Mouse (Mus musculus) liver, postnatal 0 days (tissue): Measurements from ENCODE around the gene Rab11fip5.

Source experiments
- CTCF ChIP-seq: sonication (generic); IDR thresholded peaks from 2 replicates; pipeline ENCODE4 v1.5.1; 2016; ENCODE audit warnings: antibody characterized with exemption, low read depth
- EP300 ChIP-seq: IDR thresholded peaks from 2 replicates; pipeline ENCODE4 v1.6.1; 2016; ENCODE audit warnings: antibody characterized with exemption, low read depth, mild to moderate bottlenecking

DNA sequence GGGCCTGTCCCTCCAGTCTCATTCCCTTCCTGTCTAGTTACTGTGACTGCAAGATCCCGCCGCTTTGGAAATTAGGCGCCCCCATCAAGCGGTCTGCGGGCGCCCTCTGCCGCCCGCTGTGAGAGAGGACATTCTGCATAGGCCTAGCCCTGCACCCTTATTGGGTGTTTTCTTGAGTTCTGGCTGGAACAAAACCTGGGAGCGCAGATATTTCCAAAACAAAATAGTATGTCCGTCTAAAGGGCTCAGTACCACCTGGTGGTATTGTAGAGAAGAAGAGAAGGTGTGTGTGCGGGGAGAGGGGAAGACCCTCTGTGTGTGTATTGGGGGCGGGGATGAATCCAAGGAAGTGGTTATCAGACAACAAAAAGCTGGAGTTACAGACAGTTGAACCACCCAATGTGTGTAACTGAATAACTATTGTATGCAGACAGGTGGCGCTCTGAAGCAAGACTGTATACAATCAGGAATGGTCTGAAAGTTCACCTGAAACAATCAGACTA, 36.4 kb upstream of the Rab11fip5 start:
- TF ChIP-seq CTCF (peak; percentile 71), EP300 (no peak)
